Mouse (Mus musculus) kidney, postnatal 0 days (tissue): ENCODE measurements at regions not wholly inside any gene's neighbourhood (a gene's known extent, or its start where the extent isn't known, plus 50 kb on each side); places are given as distances from the start of the nearest gene placed in this dataset.

Experiments
- ATAC-seq: fragments of 200-750 bp; cut with Nextera tagmentation; replicated peaks from 2 replicates; pipeline ENCODE4 v1.8.0; 2017; ENCODE audit warnings: low read depth, moderate number of reproducible peaks, moderate TSS enrichment, moderate library complexity; ENCODE audit not compliant: low FRiP score
- DNase-seq: peaks from one replicate; pipeline ENCODE4 v3.0.0-alpha.2; 2016; ENCODE audit warnings: low spot score
- H3K27ac ChIP-seq: fragments of 300-500 bp; sonication (generic); 2 replicates; pipeline ENCODE4 v1.5.1; 2014; ENCODE audit warnings: mild to moderate bottlenecking
- H3K27me3 ChIP-seq: fragments of 300-500 bp; sonication (generic); 2 replicates; pipeline ENCODE4 v1.6.1; 2014; ENCODE audit warnings: low read length, mixed read lengths; ENCODE audit not compliant: insufficient read depth
- H3K36me3 ChIP-seq: fragments of 300-500 bp; sonication (generic); 2 replicates; pipeline ENCODE4 v1.6.1; 2014; ENCODE audit warnings: low read length, mixed read lengths; ENCODE audit not compliant: insufficient read depth
- H3K4me1 ChIP-seq: fragments of 300-500 bp; sonication (generic); replicated peaks from 2 replicates; pipeline ENCODE4 v1.6.1; 2014; ENCODE audit warnings: antibody characterized with exemption, low read length, mixed read lengths; ENCODE audit not compliant: insufficient read depth
- H3K4me2 ChIP-seq: fragments of 300-500 bp; sonication (generic); 2 replicates; pipeline ENCODE4 v1.6.1; 2014; ENCODE audit warnings: mild to moderate bottlenecking, low read length, moderate library complexity, mixed read lengths
- H3K4me3 ChIP-seq: fragments of 300-500 bp; sonication (generic); replicated peaks from 2 replicates; pipeline ENCODE4 v1.5.1; 2014; ENCODE audit warnings: low read depth, low read length
- H3K9ac ChIP-seq: fragments of 300-500 bp; sonication (generic); 2 replicates; pipeline ENCODE4 v1.6.1; 2014; ENCODE audit warnings: low read depth, low read length
- H3K9me3 ChIP-seq: fragments of 300-500 bp; sonication (generic); replicated peaks from 2 replicates; pipeline ENCODE4 v1.6.1; 2016; ENCODE audit warnings: low read length, inconsistent platforms, mixed read lengths
- CTCF ChIP-seq: IDR thresholded peaks from 2 replicates; pipeline ENCODE4 v1.5.1; 2016; ENCODE audit warnings: antibody characterized with exemption, low read depth, mild to moderate bottlenecking, moderate library complexity
- WGBS: fragments of 180-500 bp; shearing (Covaris S2); extraction: QIAGEN DNeasy Blood & Tissue Kit; methylation state at CpG from one replicate; pipeline ENCODE4 v1.1.7; 2014; 5-methylcytosine and 5-hydroxymethylcytosine counted together

DNA sequence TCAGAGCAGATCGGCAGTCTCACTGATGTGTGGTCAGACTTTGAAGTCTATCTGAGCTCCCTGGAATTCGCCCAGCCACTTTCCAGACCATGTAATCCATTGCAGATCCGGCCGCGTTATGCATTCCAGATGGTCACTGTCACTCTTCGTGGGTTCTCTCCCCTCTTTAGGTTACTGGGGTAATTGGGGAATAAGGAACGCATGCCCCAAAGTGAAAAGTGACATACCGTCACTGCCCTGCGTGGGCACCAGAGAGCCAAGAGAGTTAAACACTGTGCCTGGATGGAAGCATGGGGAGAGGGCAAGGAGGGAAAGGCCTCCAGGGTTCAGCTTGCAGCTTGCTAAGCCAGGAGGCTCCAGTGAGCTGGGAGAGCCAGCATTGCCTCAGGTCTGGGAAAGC, 108.0 kb downstream of the Gas1 start:
- no peaks in the 10 kb centered on the region for H3K36me3 ChIP-seq
- no peaks in the 10 kb centered on the region for H3K4me1 ChIP-seq
- peak; percentile 29; the same call in 1 of the 2 replicates for ATAC-seq
- no peaks in the 10 kb centered on the region for H3K9me3 ChIP-seq
- no peak overlapping the region for H3K4me3 ChIP-seq
- peak; percentile 76 for DNase-seq
- peak overlapping the region; percentile 62; the same call in 1 of the 2 replicates for H3K27ac ChIP-seq
- H3K9ac ChIP-seq: no peak overlapping the region
- no peak overlapping the region for H3K4me2 ChIP-seq
- peak; percentile 47 for TF ChIP-seq CTCF
- WGBS: 36% methylated on average over 9 of the region's 9 CpGs
- H3K27me3 ChIP-seq: no peaks in the 10 kb centered on the region

GRCm38 (mm10) chr13:60067325-60067724, 109.8 kb downstream of the Gas1 start:
- no peak for ATAC-seq
- 83% methylated on average over 9 of the region's 9 CpGs for WGBS

GRCm38 (mm10) chr13:60061589-60061988, 115.6 kb downstream of the Gas1 start:
- no peak overlapping the region for H3K27ac ChIP-seq
- no peaks in the 10 kb centered on the region for H3K27me3 ChIP-seq
- no peaks in the 10 kb centered on the region for H3K9me3 ChIP-seq
- H3K4me2 ChIP-seq: no peak overlapping the region
- ATAC-seq (no peak), DNase-seq (no peak)
- TF ChIP-seq CTCF: no peak
- no peak overlapping the region for H3K9ac ChIP-seq
- peaks cover 5% of the 10 kb centered on the region; the same call in 1 of the 2 replicates for H3K4me1 ChIP-seq
- 68% methylated on average over 6 of the region's 6 CpGs for WGBS
- H3K36me3 ChIP-seq: no peaks in the 10 kb centered on the region
- no peak overlapping the region for H3K4me3 ChIP-seq

More at GRCm38 (mm10) chr13:60067325-60067724, 109.8 kb downstream of the Gas1 start:
- Histone ChIP-seq H3K27ac (no peak overlapping the region), H3K27me3 (no peaks in the 10 kb centered on the region), H3K4me2 (no peak overlapping the region), H3K36me3 (no peaks in the 10 kb centered on the region), H3K4me1 (no peaks in the 10 kb centered on the region), H3K9me3 (no peaks in the 10 kb centered on the region), H3K9ac (no peak overlapping the region), H3K4me3 (no peak overlapping the region)
- DNase-seq: no peak
- no peak for TF ChIP-seq CTCF

DNA sequence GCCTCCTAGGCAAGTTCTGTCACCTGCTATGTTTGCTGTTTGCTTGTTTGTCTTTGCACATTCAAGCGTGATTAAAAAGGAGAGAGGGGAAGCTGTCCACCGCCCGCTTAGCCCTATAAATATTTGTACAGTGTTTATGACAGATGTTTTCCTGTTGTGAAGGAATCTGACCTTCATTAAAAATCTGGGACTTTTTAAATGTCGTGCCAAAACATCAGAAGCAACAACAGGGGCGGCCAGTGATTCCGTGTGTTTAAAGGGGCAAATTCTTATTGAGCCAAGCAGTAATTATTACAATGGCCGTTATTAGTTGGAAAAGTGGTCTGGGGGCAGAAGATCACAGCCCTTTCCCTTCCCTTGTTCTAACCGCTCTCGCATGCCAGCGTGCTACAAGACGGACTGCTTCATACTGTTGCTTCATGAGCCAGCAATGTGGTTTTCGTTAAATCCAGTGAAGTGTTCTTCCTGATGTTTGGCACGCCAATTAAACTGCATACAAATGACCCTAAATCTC, 119.3 kb downstream of the Gas1 start:
- Histone ChIP-seq H3K27ac (no peak overlapping the region), H3K4me2 (no peak overlapping the region), H3K9ac (no peak overlapping the region), H3K9me3 (no peaks in the 10 kb centered on the region), H3K4me3 (no peak overlapping the region), H3K36me3 (no peaks in the 10 kb centered on the region), H3K27me3 (no peaks in the 10 kb centered on the region), H3K4me1 (peaks cover 5% of the 10 kb centered on the region; the same call in 1 of the 2 replicates)
- no peak for TF ChIP-seq CTCF
- no peak for ATAC-seq
- DNase-seq: peak; percentile 78
- WGBS: 24% methylated on average over 13 of the region's 13 CpGs

DNA sequence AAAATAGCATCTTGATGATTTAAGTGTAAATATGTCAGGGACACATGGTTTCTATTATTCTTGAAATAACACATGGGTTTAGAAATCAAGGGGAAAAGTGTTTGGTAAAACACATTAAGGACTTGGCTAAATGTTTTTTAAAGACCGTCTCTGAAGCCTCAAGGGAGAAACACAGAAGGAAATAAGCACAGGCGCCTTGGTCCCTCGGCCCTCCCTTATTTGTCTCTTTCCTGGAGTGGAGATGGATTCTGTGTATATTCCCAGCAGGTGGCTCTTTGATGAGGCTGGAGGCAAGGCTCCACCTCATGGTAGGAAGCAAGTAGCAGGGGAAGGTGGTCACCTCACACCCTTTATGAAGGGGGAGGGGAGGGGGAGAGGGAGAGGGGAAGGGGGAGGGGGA, 122.6 kb downstream of the Gas1 start:
- WGBS: 36% methylated on average over 3 of the region's 3 CpGs
- Histone ChIP-seq H3K9ac (no peak overlapping the region), H3K4me3 (no peak overlapping the region), H3K27me3 (no peaks in the 10 kb centered on the region), H3K27ac (no peak overlapping the region), H3K4me2 (no peak overlapping the region), H3K9me3 (no peaks in the 10 kb centered on the region), H3K36me3 (no peaks in the 10 kb centered on the region), H3K4me1 (peaks cover 5% of the 10 kb centered on the region; the same call in 1 of the 2 replicates)
- no peak for ATAC-seq
- peak; percentile 70 for DNase-seq
- peak; percentile 16; the same call in 1 of the 2 replicates for TF ChIP-seq CTCF

GRCm38 (mm10) chr13:60054081-60054480, 123.1 kb downstream of the Gas1 start:
- Histone ChIP-seq H3K27ac (peak overlapping the region; percentile 64), H3K4me3 (no peak overlapping the region), H3K27me3 (no peaks in the 10 kb centered on the region), H3K9me3 (no peaks in the 10 kb centered on the region), H3K9ac (no peak overlapping the region), H3K4me2 (no peak overlapping the region), H3K36me3 (no peaks in the 10 kb centered on the region), H3K4me1 (peaks cover 5% of the 10 kb centered on the region; the same call in 1 of the 2 replicates)
- ATAC-seq (no peak), DNase-seq (no peak)
- WGBS: 52% methylated on average over 9 of the region's 9 CpGs
- TF ChIP-seq CTCF: no peak

- 0 out of 2 replicates have a peak, but pooled peaks cover 3% of the 10 kb centered on the region for H3K4me1 ChIP-seq
- H3K36me3 ChIP-seq: no peaks in the 10 kb centered on the region
- no peak for TF ChIP-seq CTCF
- H3K27me3 ChIP-seq: no peaks in the 10 kb centered on the region
- no peak overlapping the region for H3K4me2 ChIP-seq
- no peak overlapping the region for H3K27ac ChIP-seq
- ATAC-seq (no peak), DNase-seq (no peak)
- WGBS: 50% methylated on average over 1 of the region's 1 CpGs
- no peaks in the 10 kb centered on the region for H3K9me3 ChIP-seq
- no peak overlapping the region for H3K4me3 ChIP-seq
- no peak overlapping the region for H3K9ac ChIP-seq
Observed at GRCm38 (mm10) chr13:60051866-60052265, 125.3 kb downstream of the Gas1 start.
